Mouse (Mus musculus) limb, embryonic 11.5 days (tissue): ENCODE measurements around the gene Lrrc49. TPM values are rescaled to one million over a fixed set of nuclear protein-coding genes. Genes with fewer than 3 reads are reported as not detected.

Experiments
- ATAC-seq: fragments of 200-750 bp; cut with Nextera tagmentation; 2 replicates; pipeline ENCODE4 v1.8.0; 2017; ENCODE audit warnings: low read depth; ENCODE audit not compliant: insufficient number of reproducible peaks, low FRiP score, low TSS enrichment
- DNase-seq: peaks from one replicate; pipeline ENCODE4 v3.0.0-alpha.2; 2015; ENCODE audit warnings: low spot score
- H3K27ac ChIP-seq: fragments of 300-500 bp; sonication (generic); replicated peaks from 2 replicates; pipeline ENCODE4 v1.5.1; 2014; ENCODE audit warnings: low read depth, mild to moderate bottlenecking, low read length
- H3K27me3 ChIP-seq: fragments of 300-500 bp; sonication (generic); 2 replicates; pipeline ENCODE4 v1.6.1; 2014; ENCODE audit warnings: mild to moderate bottlenecking, low read length, mixed read lengths; ENCODE audit not compliant: control insufficient read depth, insufficient read depth
- H3K36me3 ChIP-seq: fragments of 300-500 bp; sonication (generic); 2 replicates; pipeline ENCODE4 v1.6.1; 2014; ENCODE audit warnings: mild to moderate bottlenecking, low read length, moderate library complexity, mixed read lengths; ENCODE audit not compliant: control insufficient read depth, insufficient read depth
- H3K4me1 ChIP-seq: fragments of 300-500 bp; sonication (generic); 2 replicates; pipeline ENCODE4 v1.6.1; 2014; ENCODE audit warnings: low read length, mixed read lengths; ENCODE audit not compliant: control insufficient read depth, insufficient read depth
- H3K4me2 ChIP-seq: fragments of 300-500 bp; sonication (generic); 2 replicates; pipeline ENCODE4 v1.6.1; 2014; ENCODE audit warnings: low read depth, mild to moderate bottlenecking, moderate library complexity; ENCODE audit not compliant: severe bottlenecking
- H3K4me3 ChIP-seq: fragments of 300-500 bp; sonication (generic); 2 replicates; pipeline ENCODE4 v1.5.1; 2014; ENCODE audit warnings: low read depth, low read length
- H3K9ac ChIP-seq: fragments of 300-500 bp; sonication (generic); 2 replicates; pipeline ENCODE4 v1.6.1; 2014; ENCODE audit warnings: mild to moderate bottlenecking, low read length
- H3K9me3 ChIP-seq: fragments of 300-500 bp; sonication (generic); 2 replicates; pipeline ENCODE4 v1.6.1; 2016; ENCODE audit warnings: low read length; ENCODE audit not compliant: control insufficient read depth
- WGBS: fragments of 180-500 bp; shearing (Covaris S2); extraction: QIAGEN DNeasy Blood & Tissue Kit; methylation state at CpG from one replicate; pipeline ENCODE4 v1.1.7; 2014; 5-methylcytosine and 5-hydroxymethylcytosine counted together
- polyA plus RNA-seq: library from polyadenylated mRNA; unstranded; fragments of >200 nt; fragmentation: Nextera tagmentation; extraction: Ambion mirVana; gene quantifications from 2 replicates; pipeline ENCODE4 v1.2.1, GENCODE M21; 2014

The Lrrc49 gene
- polyA plus RNA-seq, 1 experiment from 2014 or later = 26.5 TPM

GRCm38 (mm10) chr9:60665535-60665934 lies 22.4 kb downstream of the Lrrc49 start:
- DNase-seq (no peak), ATAC-seq (no peak)
- no peak overlapping the region for H3K27ac ChIP-seq
- H3K27me3 ChIP-seq = no peaks in the 10 kb centered on the region
- H3K4me3 ChIP-seq = no peak overlapping the region
- WGBS = 94% methylated on average over 3 of the region's 3 CpGs
- H3K4me1 ChIP-seq = no peaks in the 10 kb centered on the region
- H3K9me3 ChIP-seq = no peaks in the 10 kb centered on the region
- no peak overlapping the region for H3K4me2 ChIP-seq
- H3K9ac ChIP-seq = no peak overlapping the region
- H3K36me3 ChIP-seq = 0 out of 2 replicates have a peak, but pooled peaks cover 2% of the 10 kb centered on the region

DNA sequence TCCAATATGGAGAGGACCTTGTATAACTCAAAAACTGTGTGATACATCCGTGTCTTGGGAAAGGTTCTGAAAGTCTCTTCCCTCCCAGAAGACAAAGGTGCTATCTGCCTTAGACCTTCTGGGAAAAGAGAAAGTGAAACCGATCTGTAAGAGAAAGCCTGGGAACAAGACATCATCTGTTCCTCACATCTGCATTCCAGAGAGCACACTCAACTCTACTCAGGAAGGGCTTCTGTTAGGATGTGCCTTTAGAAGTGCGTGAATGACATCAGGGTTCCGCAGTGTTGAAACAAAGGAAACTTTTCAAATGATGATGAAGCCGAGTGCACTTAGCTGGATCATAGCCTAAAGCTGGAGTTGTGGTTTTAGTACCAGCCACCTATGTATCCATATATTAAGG lies 23.1 kb downstream of the Lrrc49 start:
- H3K4me3 ChIP-seq = no peak overlapping the region
- H3K36me3 ChIP-seq = 0 out of 2 replicates have a peak, but pooled peaks cover 2% of the 10 kb centered on the region
- no peaks in the 10 kb centered on the region for H3K9me3 ChIP-seq
- WGBS = 92% methylated on average over 5 of the region's 5 CpGs
- ATAC-seq = no peak
- no peaks in the 10 kb centered on the region for H3K27me3 ChIP-seq
- H3K4me1 ChIP-seq = no peaks in the 10 kb centered on the region
- H3K27ac ChIP-seq = no peak overlapping the region
- H3K9ac ChIP-seq = no peak overlapping the region
- H3K4me2 ChIP-seq = no peak overlapping the region
- DNase-seq = no peak

- ATAC-seq (no peak), DNase-seq (no peak)
- Histone ChIP-seq H3K27me3 (no peaks in the 10 kb centered on the region), H3K4me3 (no peak overlapping the region), H3K4me2 (no peak overlapping the region), H3K27ac (no peak overlapping the region), H3K4me1 (no peaks in the 10 kb centered on the region), H3K9ac (no peak overlapping the region), H3K36me3 (0 out of 2 replicates have a peak, but pooled peaks cover 2% of the 10 kb centered on the region), H3K9me3 (no peaks in the 10 kb centered on the region)
- 90% methylated on average over 12 of the region's 12 CpGs for WGBS
Observed at GRCm38 (mm10) chr9:60664385-60664784, 23.6 kb downstream of the Lrrc49 start.

- H3K36me3 ChIP-seq = 0 out of 2 replicates have a peak, but pooled peaks cover 2% of the 10 kb centered on the region
- H3K4me3 ChIP-seq = no peak overlapping the region
- H3K9ac ChIP-seq = no peak overlapping the region
- 81% methylated on average over 2 of the region's 2 CpGs for WGBS
- no peak overlapping the region for H3K27ac ChIP-seq
- no peak overlapping the region for H3K4me2 ChIP-seq
- no peaks in the 10 kb centered on the region for H3K4me1 ChIP-seq
- no peaks in the 10 kb centered on the region for H3K27me3 ChIP-seq
- DNase-seq (no peak), ATAC-seq (no peak)
- no peaks in the 10 kb centered on the region for H3K9me3 ChIP-seq
Observed at GRCm38 (mm10) chr9:60662936-60663335, 25.0 kb downstream of the Lrrc49 start.

GRCm38 (mm10) chr9:60653582-60653981 lies 34.4 kb downstream of the Lrrc49 start:
- no peaks in the 10 kb centered on the region for H3K36me3 ChIP-seq
- ATAC-seq (no peak), DNase-seq (no peak)
- H3K27me3 ChIP-seq = no peaks in the 10 kb centered on the region
- no peak overlapping the region for H3K4me2 ChIP-seq
- no peak overlapping the region for H3K4me3 ChIP-seq
- H3K4me1 ChIP-seq = no peaks in the 10 kb centered on the region
- H3K27ac ChIP-seq = no peak overlapping the region
- no peaks in the 10 kb centered on the region for H3K9me3 ChIP-seq
- H3K9ac ChIP-seq = no peak overlapping the region

DNA sequence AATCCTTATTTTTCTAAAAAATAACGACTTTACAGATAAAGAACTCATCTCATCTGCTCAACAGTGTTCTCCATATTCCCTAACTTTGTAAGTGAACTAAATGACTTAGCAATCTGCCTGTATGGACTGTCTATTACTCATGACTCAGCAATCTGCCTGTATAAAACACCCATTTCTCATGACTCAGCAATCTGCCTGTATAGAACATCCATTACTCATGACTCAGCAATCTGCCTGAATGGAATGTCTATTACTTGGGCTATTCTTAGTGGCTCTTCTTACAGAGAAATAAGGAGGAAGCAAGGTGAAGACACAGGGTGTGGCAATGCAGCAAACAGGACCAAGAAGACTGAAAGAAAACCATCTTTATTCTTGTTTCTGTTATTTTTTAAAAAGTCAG lies 34.8 kb downstream of the Lrrc49 start:
- Histone ChIP-seq H3K9me3 (no peaks in the 10 kb centered on the region), H3K27me3 (no peaks in the 10 kb centered on the region), H3K4me2 (no peak overlapping the region), H3K4me3 (no peak overlapping the region), H3K36me3 (no peaks in the 10 kb centered on the region), H3K27ac (no peak overlapping the region), H3K9ac (no peak overlapping the region), H3K4me1 (no peaks in the 10 kb centered on the region)
- 80% methylated on average over 1 of the region's 1 CpGs for WGBS
- DNase-seq (no peak), ATAC-seq (no peak)

- H3K9ac ChIP-seq = no peak overlapping the region
- H3K9me3 ChIP-seq = no peaks in the 10 kb centered on the region
- no peaks in the 10 kb centered on the region for H3K27me3 ChIP-seq
- H3K36me3 ChIP-seq = no peaks in the 10 kb centered on the region
- WGBS = 71% methylated on average over 6 of the region's 6 CpGs
- H3K4me3 ChIP-seq = no peak overlapping the region
- H3K4me2 ChIP-seq = no peak overlapping the region
- DNase-seq (no peak), ATAC-seq (no peak)
- no peaks in the 10 kb centered on the region for H3K4me1 ChIP-seq
- no peak overlapping the region for H3K27ac ChIP-seq
Observed at GRCm38 (mm10) chr9:60650277-60650676, 37.7 kb downstream of the Lrrc49 start.

DNA sequence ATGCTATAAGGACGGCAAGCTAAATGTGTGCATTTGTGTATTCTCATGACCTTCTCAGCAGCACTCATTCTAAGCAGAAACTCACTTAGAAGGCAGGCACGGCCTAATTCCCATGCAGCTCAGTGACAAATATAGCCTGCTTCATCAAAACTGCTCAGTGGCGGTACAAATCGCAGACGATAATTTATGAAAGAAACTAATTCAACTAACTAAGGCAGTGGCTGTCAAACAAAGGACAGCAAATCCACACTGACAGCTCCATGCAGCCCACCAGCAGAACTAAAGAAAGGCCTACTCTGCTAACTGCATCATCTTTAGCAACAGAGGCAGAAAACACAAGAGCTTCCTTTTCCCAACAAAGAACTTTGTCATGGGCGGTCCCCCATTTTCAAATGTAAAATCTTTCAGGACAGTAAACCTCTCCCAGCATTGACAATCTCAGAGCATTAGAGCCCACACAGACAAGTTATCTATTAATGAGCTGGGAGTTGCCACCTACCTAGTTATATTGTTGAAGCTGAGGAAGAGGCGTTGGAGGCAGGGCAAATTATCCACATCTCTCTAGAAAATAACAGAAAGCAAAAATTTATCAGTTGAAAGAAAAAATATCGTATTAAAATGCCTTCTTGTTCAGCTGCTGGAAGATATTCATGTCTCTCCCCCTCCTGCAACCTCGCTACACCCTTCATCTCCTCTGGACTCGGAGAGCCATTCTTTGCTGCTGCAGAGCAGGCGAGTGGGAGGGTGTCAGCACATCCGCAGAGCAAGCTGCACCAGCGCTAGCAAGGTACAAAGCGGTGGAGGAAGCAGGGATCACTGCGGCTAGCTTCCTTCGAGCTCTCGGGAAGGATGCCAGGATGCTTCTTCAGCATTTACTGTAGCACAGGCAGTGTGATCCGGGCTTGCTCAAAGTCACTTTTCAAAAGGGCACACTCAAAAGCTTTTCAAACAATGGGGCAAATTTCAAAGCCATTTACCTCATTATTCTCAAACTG lies 38.7 kb downstream of the Lrrc49 start:
- H3K36me3 ChIP-seq = no peaks in the 10 kb centered on the region
- no peaks in the 10 kb centered on the region for H3K4me1 ChIP-seq
- no peaks in the 10 kb centered on the region for H3K27me3 ChIP-seq
- H3K4me2 ChIP-seq = no peak overlapping the region
- no peak overlapping the region for H3K4me3 ChIP-seq
- H3K27ac ChIP-seq = no peak overlapping the region
- no peak overlapping the region for H3K9ac ChIP-seq
- WGBS = 72% methylated on average over 18 of the region's 18 CpGs
- H3K9me3 ChIP-seq = no peaks in the 10 kb centered on the region
- no peak for ATAC-seq
- no peak for DNase-seq
